Mouse (Mus musculus) kidney, postnatal 0 days (tissue): ENCODE measurements around the gene Frg2f1. TPM values are rescaled to one million over a fixed set of nuclear protein-coding genes. Genes with fewer than 3 reads are reported as not detected.

Source experiments
- ATAC-seq: fragments of 200-750 bp; cut with Nextera tagmentation; replicated peaks from 2 replicates; pipeline ENCODE4 v1.8.0; 2017; ENCODE audit warnings: low read depth, moderate number of reproducible peaks, moderate TSS enrichment, moderate library complexity; ENCODE audit not compliant: low FRiP score
- DNase-seq: peaks from one replicate; pipeline ENCODE4 v3.0.0-alpha.2; 2016; ENCODE audit warnings: low spot score
- H3K27ac ChIP-seq: fragments of 300-500 bp; sonication (generic); 2 replicates; pipeline ENCODE4 v1.5.1; 2014; ENCODE audit warnings: mild to moderate bottlenecking
- H3K27me3 ChIP-seq: fragments of 300-500 bp; sonication (generic); 2 replicates; pipeline ENCODE4 v1.6.1; 2014; ENCODE audit warnings: low read length, mixed read lengths; ENCODE audit not compliant: insufficient read depth
- H3K36me3 ChIP-seq: fragments of 300-500 bp; sonication (generic); 2 replicates; pipeline ENCODE4 v1.6.1; 2014; ENCODE audit warnings: low read length, mixed read lengths; ENCODE audit not compliant: insufficient read depth
- H3K4me1 ChIP-seq: fragments of 300-500 bp; sonication (generic); replicated peaks from 2 replicates; pipeline ENCODE4 v1.6.1; 2014; ENCODE audit warnings: antibody characterized with exemption, low read length, mixed read lengths; ENCODE audit not compliant: insufficient read depth
- H3K4me2 ChIP-seq: fragments of 300-500 bp; sonication (generic); 2 replicates; pipeline ENCODE4 v1.6.1; 2014; ENCODE audit warnings: mild to moderate bottlenecking, low read length, moderate library complexity, mixed read lengths
- H3K4me3 ChIP-seq: fragments of 300-500 bp; sonication (generic); replicated peaks from 2 replicates; pipeline ENCODE4 v1.5.1; 2014; ENCODE audit warnings: low read depth, low read length
- H3K9ac ChIP-seq: fragments of 300-500 bp; sonication (generic); 2 replicates; pipeline ENCODE4 v1.6.1; 2014; ENCODE audit warnings: low read depth, low read length
- H3K9me3 ChIP-seq: fragments of 300-500 bp; sonication (generic); replicated peaks from 2 replicates; pipeline ENCODE4 v1.6.1; 2016; ENCODE audit warnings: low read length, inconsistent platforms, mixed read lengths
- CTCF ChIP-seq: IDR thresholded peaks from 2 replicates; pipeline ENCODE4 v1.5.1; 2016; ENCODE audit warnings: antibody characterized with exemption, low read depth, mild to moderate bottlenecking, moderate library complexity
- WGBS: fragments of 180-500 bp; shearing (Covaris S2); extraction: QIAGEN DNeasy Blood & Tissue Kit; methylation state at CpG from one replicate; pipeline ENCODE4 v1.1.7; 2014; 5-methylcytosine and 5-hydroxymethylcytosine counted together
- polyA plus RNA-seq: library from polyadenylated mRNA; unstranded; fragments of >200 nt; fragmentation: Nextera tagmentation; extraction: Ambion mirVana; gene quantifications from 2 replicates; pipeline ENCODE4 v1.2.1, GENCODE M21; 2015

The Frg2f1 gene
- polyA plus RNA-seq, 1 experiment from 2014 or later = 6.3 TPM

DNA sequence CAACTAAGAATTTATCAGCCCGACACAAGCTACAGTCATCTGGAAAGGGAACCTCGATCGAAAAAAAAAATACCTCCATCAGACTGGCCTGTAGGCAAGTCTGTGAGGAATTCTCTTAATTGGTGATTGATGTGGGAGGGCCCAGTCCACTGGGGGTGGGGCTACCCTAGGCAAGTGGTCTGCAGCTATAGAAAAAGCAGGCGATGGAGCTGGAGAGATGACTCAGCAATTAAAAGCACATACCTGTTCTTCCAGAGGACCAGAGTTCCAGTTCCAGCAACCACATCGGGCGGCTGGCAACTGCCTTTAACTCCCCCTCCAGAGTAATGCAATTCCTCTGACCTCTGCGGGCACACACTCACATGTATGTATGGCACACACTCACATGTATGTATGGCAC, 54.4 kb downstream of the Frg2f1 start:
- no peak for TF ChIP-seq CTCF
- Histone ChIP-seq H3K9me3 (no peaks in the 10 kb centered on the region), H3K4me3 (no peak overlapping the region), H3K27ac (no peak overlapping the region), H3K9ac (no peak overlapping the region), H3K4me2 (no peak overlapping the region), H3K27me3 (no peaks in the 10 kb centered on the region), H3K36me3 (no peaks in the 10 kb centered on the region), H3K4me1 (no peaks in the 10 kb centered on the region)
- 75% methylated on average over 7 of the region's 7 CpGs for WGBS
- no peak for DNase-seq
- no peak for ATAC-seq

DNA sequence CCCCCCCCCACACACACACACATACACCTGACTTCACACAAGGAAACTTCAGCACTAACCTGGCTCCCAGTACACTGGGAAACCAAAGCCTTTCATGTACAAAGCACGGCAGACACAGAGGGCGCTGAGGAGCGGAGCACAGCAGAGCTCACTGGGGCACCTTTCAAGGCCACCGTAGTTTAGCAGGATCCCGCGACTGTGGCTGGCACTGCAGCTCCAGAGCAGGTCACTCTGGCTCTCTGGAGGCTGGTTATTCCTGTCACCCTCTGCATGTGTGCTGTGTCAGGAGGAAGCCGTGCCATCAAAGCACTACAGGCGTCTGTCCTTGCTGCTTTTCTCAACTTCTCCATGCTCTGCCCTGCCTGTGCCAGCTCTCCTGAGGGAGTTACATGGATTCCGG, 56.3 kb downstream of the Frg2f1 start:
- Histone ChIP-seq H3K4me1 (no peaks in the 10 kb centered on the region), H3K27ac (no peak overlapping the region), H3K27me3 (no peaks in the 10 kb centered on the region), H3K36me3 (no peaks in the 10 kb centered on the region), H3K4me2 (no peak overlapping the region), H3K9ac (no peak overlapping the region), H3K9me3 (no peaks in the 10 kb centered on the region), H3K4me3 (no peak overlapping the region)
- 51% methylated on average over 9 of the region's 9 CpGs for WGBS
- TF ChIP-seq CTCF = no peak
- DNase-seq (no peak), ATAC-seq (peak; percentile 49; the same call in 1 of the 2 replicates)

Other genes starting within 250 kb of the Frg2f1 start
- gene Ybx1, start 244.9 kb downstream of the Frg2f1 start, polyA plus RNA-seq = 606 and 676 TPM in 2 replicates
- 74.6 and 75.7 TPM in 2 replicates for gene Ppih, start 219.0 kb downstream of the Frg2f1 start, polyA plus RNA-seq
- gene Ccdc30, start 124.0 kb downstream of the Frg2f1 start, polyA plus RNA-seq = 6.6 and 7.6 TPM in 2 replicates
- 64.5 and 68.0 TPM in 2 replicates for gene Ppcs, start 117.1 kb downstream of the Frg2f1 start, polyA plus RNA-seq
- gene Zmynd12, start 116.7 kb downstream of the Frg2f1 start, polyA plus RNA-seq = 1.6 and 1.7 TPM in 2 replicates
- 1.7 TPM in 2 replicates for gene Rimkla, start 46.9 kb downstream of the Frg2f1 start, polyA plus RNA-seq
- 14.6 and 16.7 TPM in 2 replicates for gene Foxj3, start 2.5 kb downstream of the Frg2f1 start, polyA plus RNA-seq
- 20.1 and 27.0 TPM in 2 replicates for gene Guca2a, start 98.2 kb upstream of the Frg2f1 start, polyA plus RNA-seq
- gene Guca2b, start 119.4 kb upstream of the Frg2f1 start, polyA plus RNA-seq = 21.3 and 37.1 TPM in 2 replicates
- 8.3 TPM in 2 replicates for gene Hivep3, start 194.3 kb upstream of the Frg2f1 start, polyA plus RNA-seq